Mouse (Mus musculus): ENCODE results near the gene Ociad1.

The Ociad1 gene
- long read RNA-seq, experiment 1, transcript Ociad1-201 (9 exons, 1,523 nt) = major isoform, 78 of 103 reads
- long read RNA-seq, experiment 1, transcript Ociad1-204 (8 exons, 1,139 nt) = minor isoform, 12 of 103 reads
- long read RNA-seq, experiment 1, partial matches to known transcripts = 5 of 103 reads
- long read RNA-seq, experiment 1, other reads (novel, unspliced or antisense) = 6 of 103 reads
- long read RNA-seq, experiment 2, transcript Ociad1-201 (9 exons, 1,523 nt) = major isoform, 69 of 99 reads
- long read RNA-seq, experiment 2, transcript Ociad1-204 (8 exons, 1,139 nt) = minor isoform, 8 of 99 reads
- long read RNA-seq, experiment 2, partial matches to known transcripts = 6 of 99 reads
- long read RNA-seq, experiment 2, other reads (novel, unspliced or antisense) = 13 of 99 reads

DNA sequence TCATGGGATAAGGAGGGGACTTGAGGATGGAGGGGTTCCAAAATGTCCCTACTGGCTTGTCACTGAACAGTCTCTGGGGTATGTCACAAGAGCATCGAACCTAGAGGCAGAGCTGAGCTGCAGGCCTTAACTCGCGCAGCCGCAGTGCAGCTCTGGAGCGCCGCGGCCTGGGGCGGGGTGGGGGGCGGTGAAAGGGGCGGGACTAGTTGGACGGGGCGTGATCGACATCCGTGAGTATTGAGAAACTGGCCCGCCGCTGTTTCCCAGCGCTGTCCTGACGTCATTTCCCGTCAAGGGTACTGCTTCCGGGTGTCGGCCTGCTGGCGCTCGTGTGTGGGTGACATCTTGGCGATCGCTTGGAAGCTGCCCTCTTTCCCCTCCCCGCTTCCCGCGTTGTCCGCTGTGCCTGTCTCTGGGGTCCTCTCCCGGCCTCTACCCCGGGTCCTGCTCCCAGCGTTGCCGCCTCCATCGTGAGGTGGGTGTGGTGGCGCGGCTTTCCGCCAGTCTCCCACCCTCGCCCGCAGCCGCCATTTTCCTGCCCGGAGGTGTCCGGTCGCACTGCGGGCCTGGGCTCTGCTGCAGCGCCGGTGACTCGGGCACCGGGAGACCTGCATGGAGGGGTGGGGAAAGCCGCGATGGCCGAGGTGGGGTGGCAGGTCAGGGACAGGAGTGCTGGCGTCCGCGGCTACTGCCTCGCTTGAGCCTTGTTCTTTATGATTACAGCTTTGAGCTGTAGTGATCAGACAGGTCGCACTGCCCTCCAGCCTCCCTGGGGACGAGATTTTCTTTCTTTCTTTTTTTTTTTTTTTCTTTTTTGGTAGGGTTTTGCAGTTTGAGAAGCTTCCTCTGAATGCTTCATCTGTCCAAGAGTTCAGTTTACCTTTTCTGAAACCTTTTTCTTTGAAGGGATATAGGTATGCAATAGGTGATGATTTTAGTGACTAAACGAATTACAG, at the start of gene Ociad1:
TSS of gene Ociad1 (plus strand) at position 283 of the 956 bp plus-strand sequence.
- intact Hi-C loops (cut with DNase I) = loop anchor here (5.0 kb wide), 1 partner anchor 35 kb away; the partner anchor contains the start of gene Fryl

DNA sequence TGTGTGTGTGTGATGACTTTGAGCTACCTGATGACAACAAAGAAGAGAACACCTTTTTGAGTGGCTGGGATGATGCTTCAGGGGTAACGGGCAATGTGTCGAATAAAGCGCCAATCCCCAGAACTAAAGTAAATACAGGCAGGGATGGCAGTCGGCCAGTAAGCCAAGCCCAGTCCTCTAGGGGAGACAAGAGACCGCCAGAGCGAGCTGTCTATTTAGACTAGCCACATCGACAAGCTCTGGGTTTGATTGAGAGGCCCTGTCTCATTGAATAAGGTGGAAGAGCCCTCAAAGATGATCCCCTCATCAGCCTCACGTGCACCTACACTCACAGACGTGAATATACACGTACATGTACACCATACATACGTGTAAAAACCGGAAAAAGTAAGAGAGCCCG, 48.2 kb upstream of the Ociad1 start:
- intact Hi-C loops (cut with DNase I) = no loop called here

- intact Hi-C loops (cut with DNase I) = loop anchor here (5.0 kb wide), 1 partner anchor 34 kb away; no protein-coding TSS in a partner anchor
Observed at GRCm38 (mm10) chr5:73246414-73246813, 46.2 kb upstream of the Ociad1 start.

DNA sequence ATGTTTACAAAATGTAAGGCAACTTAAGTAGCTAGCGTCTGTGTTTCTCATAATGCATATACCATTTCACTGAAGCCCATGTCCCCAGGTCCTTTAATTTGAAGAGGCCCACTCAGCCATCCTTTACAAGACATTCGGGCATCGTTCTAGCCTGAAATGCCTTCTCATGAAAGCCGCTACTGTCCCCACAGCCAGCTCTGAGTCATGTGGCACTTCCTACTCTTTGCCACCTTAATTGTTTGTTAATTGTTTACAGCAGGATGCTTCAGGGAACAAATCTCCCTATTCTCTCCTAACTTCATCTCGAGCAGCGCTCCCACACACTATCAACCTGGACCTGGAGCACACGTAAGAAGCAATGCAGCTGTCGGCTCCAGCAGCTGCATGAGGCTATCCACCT, 44.4 kb upstream of the Ociad1 start:
- intact Hi-C loops (cut with DNase I) = loop anchor here (5.0 kb wide), 1 partner anchor 36 kb away; no protein-coding TSS in a partner anchor

DNA sequence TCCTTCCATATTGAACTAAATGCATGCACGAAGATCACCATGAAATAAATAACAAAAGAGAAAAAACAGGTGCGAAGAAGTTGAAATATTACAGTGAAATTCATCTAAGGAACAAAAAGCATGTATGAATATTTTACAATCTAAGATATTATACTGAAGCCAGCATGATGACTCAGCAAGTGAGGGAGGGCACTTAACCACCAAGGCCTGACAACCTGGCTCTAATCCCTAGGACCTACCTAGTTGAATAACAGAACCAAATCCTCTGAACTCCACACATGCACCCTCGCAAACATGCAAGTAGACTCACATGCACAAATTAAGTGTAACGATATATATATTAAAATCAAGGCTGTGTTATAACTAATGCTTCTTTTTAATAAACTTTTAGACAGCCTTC, 43.2 kb upstream of the Ociad1 start:
- intact Hi-C loops (cut with DNase I) = loop anchor here (5.0 kb wide), 1 partner anchor 37 kb away; no protein-coding TSS in a partner anchor

GRCm38 (mm10) chr5:73252739-73253138, 39.8 kb upstream of the Ociad1 start:
- intact Hi-C loops (cut with DNase I) = loop anchor here (10.0 kb wide), 1 partner anchor 132 kb away; no protein-coding TSS in a partner anchor

DNA sequence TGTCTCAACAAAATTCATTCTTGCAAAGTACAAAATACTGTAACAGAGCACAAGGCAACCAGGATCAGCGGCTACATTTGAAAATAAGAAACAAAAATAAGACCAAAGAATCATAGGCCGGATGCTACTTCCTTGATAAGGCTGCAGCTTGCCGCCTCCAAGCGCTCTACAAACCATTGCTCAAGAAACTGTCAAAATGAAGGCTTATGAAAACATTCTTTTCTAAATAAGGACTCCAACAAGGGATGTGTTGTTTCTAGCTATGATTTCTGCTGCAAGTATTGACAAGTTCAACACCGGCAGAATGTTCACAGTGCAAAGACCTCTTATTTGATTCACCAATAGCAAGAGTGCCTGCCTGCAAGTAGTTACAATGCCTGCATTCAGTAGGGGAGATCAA, 37.9 kb upstream of the Ociad1 start:
- intact Hi-C loops (cut with DNase I) = loop anchor here (5.0 to 10.0 kb wide), 2 partner anchors 38 to 130 kb away; partner anchors contain the start of gene Ociad1

GRCm38 (mm10) chr5:73255321-73256251, 37.0 kb upstream of the Ociad1 start:
- intact Hi-C loops (cut with DNase I) = loop anchor here (5.0 to 10.0 kb wide), 2 partner anchors 37 to 129 kb away; partner anchors contain the start of gene Ociad1

DNA sequence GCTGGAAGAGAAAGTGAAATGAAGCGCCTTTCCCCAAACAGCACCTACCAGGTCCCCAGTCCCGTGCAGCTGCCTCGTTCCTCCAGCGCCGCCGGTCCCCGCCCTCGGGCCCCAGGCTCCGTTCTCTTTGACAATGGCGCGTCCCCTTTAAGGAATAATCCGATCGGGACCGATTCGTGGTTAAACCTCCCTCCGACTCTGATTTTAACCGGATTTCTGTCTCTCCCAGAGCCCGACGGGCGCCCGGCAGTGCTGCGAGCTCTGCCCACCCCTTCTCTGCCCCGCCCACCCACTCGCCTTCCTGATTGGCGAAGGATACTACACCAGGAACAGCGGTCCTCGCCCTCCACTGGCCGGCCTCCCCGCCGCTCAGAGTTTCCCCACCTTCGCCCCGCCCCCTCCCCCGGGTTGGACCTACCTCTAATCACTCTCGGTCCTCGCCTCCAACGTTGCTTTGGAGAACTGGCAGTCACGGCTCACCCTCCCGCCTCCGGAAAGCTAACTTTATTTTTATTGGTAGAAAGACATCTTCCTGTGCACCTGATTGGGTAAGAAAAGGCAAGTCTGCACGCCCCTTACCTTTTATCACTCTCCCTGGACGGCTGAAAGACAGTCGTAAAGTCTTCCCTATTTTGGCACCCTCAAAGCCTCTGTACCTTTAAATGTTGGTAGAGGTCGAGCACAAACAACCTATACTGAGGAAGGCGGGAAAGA, 36.1 kb upstream of the Ociad1 start, which contains the start of gene Fryl:
TSS of gene Fryl (minus strand) at position 268 of the 714 bp plus-strand sequence.
- intact Hi-C loops (cut with DNase I) = loop anchor here (5.0 to 10.0 kb wide), 2 partner anchors 36 to 128 kb away; partner anchors contain the start of gene Ociad1

DNA sequence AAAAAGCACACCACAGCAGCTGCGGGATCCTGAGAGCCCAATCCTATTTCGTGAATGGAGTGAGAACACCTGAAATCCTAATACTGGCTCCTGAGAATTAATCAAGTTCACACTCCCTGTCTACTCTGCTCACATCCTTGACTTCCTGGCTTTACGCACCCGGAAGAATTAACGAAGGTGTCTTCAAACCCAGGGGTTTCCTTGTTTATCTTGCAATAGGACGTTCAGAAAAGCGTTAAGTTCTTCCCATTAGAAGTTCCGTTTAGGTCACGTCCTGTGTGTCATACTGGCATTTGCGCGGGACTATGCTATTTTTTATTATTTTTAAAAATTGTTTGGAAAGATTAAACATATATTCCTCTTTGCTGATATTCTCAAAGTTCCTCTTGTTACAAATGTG, 35.5 kb upstream of the Ociad1 start:
- intact Hi-C loops (cut with DNase I) = loop anchor here (5.0 to 10.0 kb wide), 2 partner anchors 35 to 128 kb away; partner anchors contain the start of gene Ociad1

GRCm38 (mm10) chr5:73257723-73258122, 34.9 kb upstream of the Ociad1 start:
- intact Hi-C loops (cut with DNase I) = loop anchor here (5.0 to 10.0 kb wide), 2 partner anchors 35 to 127 kb away; partner anchors contain the start of gene Ociad1

GRCm38 (mm10) chr5:73264122-73264521, 28.5 kb upstream of the Ociad1 start:
- intact Hi-C loops (cut with DNase I) = no loop called here

- intact Hi-C loops (cut with DNase I) = no loop called here
Observed at GRCm38 (mm10) chr5:73265460-73265859, 27.1 kb upstream of the Ociad1 start.

GRCm38 (mm10) chr5:73268636-73269213, 23.9 kb upstream of the Ociad1 start:
- intact Hi-C loops (cut with DNase I) = no loop called here

GRCm38 (mm10) chr5:73270612-73271011, 22.0 kb upstream of the Ociad1 start:
- intact Hi-C loops (cut with DNase I) = no loop called here

DNA sequence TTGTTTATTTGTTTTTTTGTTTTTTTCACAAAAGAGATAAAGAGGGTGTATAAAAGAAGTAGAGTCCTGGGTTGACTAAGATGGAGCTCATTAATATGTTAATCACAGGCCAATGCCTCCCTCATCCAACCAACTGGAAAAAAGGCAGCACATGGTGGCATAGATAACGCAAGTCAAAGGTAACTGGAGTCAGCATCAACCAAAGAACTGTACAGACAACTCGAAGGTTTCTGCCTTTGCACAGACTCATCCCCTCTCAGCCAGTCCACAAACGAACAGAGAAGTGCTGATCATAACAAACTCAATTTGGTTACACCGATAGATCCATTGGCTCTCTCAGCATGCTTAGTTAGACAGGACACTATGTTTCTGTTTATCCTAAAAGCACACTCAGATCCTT, 19.4 kb upstream of the Ociad1 start:
- intact Hi-C loops (cut with DNase I) = no loop called here

DNA sequence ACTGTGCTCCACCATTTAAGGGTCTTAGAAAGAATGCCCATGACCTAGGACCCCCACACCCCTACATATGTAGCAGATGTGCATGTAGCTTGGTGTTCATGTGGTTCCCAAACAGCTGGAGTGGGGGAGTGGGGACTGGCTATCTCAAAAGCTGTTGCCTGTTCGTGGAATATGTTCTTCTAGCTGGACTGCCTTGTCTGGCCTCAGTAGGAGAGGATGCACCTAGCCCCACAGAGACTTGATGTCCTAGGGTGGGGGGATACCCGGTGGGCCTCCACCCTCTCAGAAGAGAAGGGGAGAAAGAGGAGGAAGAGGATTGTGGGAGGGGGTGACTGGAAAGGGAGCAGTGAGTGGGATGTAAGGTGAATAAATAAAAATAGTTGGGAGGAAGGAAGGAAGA, 17.6 kb upstream of the Ociad1 start:
- intact Hi-C loops (cut with DNase I) = no loop called here

DNA sequence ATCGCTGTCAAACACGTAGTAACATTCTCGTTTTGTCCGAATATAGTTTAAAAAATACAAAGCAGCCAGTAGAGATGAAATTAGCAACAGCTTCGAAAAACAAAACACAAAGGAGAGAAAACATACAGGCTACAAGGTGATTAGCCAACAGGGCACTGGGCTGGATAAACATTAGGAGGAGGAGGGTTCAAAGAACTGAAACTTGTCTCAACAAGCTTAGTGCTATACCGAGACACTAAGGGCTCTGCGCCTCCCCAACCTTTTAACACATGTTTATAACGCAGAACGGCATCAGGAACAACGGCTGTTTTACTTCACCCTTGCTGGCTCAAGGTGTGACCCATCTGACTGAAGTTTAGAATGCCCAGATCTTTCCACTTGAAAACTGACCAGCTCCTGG, 13.4 kb upstream of the Ociad1 start:
- intact Hi-C loops (cut with DNase I) = no loop called here
